Mouse (Mus musculus) layer of hippocampus, postnatal 36 days (tissue): Measurements from ENCODE around the gene Clic6. TPM values are rescaled to one million over a fixed set of nuclear protein-coding genes. Genes with fewer than 3 reads are reported as not detected.
A peak's percentile ranks its signal among the peaks of the same experiment; 100 is the strongest.

ENCODE experiments used
- DNase-seq, 2 experiments: peaks; one replicate each; pipeline ENCODE4 v3.0.0; 2022
- total RNA-seq, 2 experiments: library from RNA; stranded (reverse); gene quantifications; 2 replicates each; pipeline ENCODE4 v1.2.3; 2021

The Clic6 gene
- total RNA-seq = 1 to 10 TPM in 1 of 2 experiments, under 1 TPM in 1; 1.00 to 3.7 TPM

- no peak for DNase-seq
Measured at GRCm38 (mm10) chr16:92485436-92485835, at the start of gene Clic6. Gene Clic6, plus strand, starts transcription at chr16:92485736.

GRCm38 (mm10) chr16:92439775-92440174 is 45.8 kb upstream of the Clic6 start:
- DNase-seq = no peak

DNA sequence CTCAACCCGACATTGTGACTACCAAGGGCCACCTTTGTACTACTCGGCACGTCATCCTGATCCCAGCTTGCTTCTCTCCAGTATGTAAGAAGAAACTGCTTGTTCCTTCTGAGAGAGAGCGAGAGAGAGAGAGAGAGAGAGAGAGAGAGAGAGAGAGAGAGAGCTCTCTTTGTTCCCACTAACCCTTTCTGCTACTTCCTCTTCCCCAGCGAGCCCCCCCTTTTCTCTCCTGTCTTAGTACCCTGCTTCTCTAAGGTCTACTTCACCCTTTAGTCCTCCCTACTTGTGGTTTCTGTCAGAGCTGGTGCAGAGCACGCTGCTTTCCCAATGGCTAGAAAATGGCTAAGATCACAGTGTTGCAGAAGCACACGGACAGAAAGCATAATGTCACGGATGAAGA is 45.3 kb upstream of the Clic6 start:
- DNase-seq = no peak

DNA sequence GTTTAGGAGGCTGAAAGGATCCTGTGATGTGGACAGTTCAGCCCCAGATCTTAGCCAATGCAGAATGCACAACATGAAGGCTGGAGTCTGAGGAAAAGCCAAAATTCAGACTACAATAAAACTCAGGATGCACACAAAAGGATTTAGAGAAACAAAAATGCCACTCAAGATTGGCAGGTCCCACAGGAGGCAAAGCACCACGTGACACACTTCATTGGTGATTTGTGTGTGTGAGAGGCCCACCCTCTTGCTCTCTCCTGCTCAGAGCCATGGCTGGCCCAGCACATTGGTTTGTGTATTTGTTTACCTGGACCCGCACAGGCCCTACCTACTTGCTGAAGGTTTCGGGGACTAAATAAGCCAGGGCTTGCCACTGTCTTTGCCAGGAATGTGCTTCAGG is 44.3 kb upstream of the Clic6 start:
- no peak for DNase-seq

GRCm38 (mm10) chr16:92442150-92442549 is 43.4 kb upstream of the Clic6 start:
- DNase-seq = no peak

DNA sequence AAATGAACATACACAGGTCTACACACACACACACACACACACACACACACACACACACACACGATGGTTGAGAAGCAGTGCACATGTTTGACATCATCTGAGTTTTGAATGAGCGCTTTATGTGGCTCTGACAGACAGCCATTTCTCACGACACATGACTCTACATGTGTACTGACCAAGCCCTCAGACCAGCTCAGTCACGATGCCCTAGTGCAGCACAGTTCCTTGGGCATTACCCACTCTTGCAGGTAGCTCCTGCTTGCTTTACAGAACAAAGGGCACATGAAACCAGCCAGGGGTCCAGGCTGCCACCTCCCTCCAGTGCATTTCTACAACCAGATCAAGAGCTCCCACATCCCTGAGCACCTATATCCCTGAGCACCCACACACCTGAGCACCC is 42.6 kb upstream of the Clic6 start:
- no peak for DNase-seq

- DNase-seq = no peak
Measured at GRCm38 (mm10) chr16:92443644-92444113, 41.9 kb upstream of the Clic6 start.

DNA sequence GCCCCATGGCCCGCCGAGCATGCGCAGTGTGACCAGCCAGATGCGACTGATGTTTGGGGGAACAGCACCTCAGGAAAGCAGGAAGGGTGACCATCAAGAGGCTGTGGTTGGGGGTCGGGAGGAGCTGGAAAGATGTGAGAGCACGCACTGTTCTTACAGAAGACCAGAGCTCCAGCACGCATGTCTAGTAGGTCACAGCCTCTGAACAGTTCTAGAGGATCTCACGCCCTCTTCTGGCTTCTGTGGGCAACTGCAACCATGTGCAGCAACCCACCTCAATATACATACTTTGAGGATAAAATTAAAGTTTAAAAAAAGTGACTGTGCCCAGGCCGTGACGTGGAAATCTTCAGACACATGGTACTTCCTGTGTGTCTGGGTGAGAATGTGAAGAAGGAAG is 40.2 kb upstream of the Clic6 start:
- DNase-seq = no peak

DNA sequence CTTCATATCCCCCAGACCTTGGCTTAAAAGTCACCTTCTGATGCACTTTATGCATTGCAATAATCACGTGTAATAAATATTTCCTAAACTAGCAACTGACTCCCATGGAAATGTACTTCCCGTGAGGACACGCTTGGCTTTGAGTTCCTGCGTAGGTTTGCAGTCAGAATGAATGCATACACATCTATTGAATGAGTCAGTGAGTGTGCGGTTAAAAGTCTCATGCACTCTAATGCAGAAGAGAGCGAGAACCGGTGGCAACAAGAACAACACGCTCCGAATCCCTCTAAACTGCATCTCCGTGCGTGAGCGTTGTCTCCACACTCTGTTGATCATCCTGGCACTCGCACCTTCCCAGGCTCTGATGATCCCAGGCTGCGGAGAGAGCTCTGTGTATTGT is 36.5 kb upstream of the Clic6 start:
- no peak for DNase-seq

GRCm38 (mm10) chr16:92450331-92450730 is 35.2 kb upstream of the Clic6 start:
- no peak for DNase-seq

DNA sequence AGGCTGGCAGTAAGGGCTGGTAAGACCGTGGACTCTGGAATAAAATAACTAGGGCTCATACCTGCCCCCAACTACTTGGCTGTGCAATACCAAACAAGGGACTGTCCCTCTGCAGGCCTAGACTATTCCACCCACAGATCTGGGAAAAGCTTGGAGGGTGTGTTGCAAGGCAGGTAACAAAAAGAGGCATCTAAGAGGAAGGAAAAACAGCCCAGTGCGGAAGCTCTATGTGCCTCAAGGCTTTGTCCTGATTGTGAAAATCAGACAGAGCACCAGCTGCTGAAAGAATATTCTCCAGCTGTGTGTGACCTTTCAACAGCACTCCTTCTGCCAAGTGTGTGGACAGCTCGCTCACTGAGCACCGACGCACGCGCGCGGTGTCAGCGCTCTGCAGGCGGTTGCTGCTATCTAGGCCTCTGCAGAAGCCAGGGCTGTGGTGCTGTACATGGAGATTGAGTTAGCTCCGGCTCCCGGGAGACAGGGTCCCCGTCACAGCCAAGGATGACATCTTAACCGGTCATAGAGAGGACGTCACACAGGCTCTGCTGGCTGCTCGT is 33.9 kb upstream of the Clic6 start:
- no peak for DNase-seq

GRCm38 (mm10) chr16:92452609-92453008 is 32.9 kb upstream of the Clic6 start:
- DNase-seq = no peak

DNA sequence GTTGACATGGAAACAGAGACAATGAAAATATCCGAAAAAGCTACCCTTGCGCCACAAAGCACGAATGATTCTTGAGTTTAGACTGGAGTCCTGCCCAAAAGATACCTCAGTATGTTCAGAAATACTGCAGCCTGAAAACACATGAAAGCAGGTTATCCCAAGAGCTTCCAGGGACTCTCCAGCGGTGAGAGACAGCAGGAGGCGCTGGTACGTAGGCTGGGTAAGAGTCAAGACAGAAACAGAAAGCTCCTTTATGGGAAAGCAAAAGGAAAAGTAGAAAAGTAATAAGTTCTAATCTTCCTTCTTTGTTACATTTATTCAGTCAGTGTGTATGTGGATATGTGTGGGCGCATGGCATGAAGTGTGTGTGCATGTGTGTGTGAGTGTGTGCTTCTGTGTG is 31.5 kb upstream of the Clic6 start:
- no peak for DNase-seq

DNA sequence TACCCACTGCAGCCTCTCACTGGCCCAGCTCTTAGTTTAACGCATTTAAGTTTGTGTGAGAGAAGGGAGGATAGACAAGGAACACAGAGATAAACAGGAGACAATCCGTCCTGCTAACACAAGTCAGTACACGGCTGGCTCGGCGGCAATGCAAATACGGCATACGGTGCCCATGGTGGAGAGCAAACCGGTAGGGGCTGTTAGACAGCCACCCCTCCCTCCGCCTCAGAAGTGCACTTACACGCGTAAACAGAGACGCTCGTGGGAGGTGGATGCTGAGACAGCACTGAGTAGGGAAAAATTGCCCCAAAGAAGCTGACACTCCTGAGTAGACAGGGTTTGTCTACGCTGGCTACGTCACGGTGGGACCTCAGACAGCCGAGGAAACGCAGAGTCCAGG is 31.0 kb upstream of the Clic6 start:
- DNase-seq = no peak

DNA sequence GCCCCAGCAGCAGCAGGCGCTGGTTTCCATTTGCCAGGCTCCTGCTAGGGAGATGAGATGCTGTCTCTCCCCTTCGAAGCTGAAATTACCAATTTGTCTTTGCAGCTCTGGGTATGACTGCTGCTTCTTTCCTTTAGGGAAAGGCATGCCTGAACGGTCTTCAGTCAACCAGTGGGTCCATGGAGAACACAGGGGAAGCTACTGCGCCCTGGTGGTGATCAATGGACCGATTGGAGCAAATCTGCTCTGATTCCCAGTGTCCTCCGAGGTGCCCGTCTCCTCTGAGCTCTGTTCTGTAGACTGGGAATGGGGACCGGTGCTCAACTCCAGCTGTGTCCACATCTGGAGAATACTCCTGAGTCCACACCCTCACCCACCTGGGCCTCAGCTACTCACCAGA is 30.0 kb upstream of the Clic6 start:
- no peak for DNase-seq

- no peak for DNase-seq
Measured at GRCm38 (mm10) chr16:92455969-92456368, 29.6 kb upstream of the Clic6 start.

GRCm38 (mm10) chr16:92457594-92457993 is 27.9 kb upstream of the Clic6 start:
- DNase-seq = peak in 1 of 2 experiments; percentile 46

GRCm38 (mm10) chr16:92461412-92461811 is 24.1 kb upstream of the Clic6 start:
- DNase-seq = no peak

GRCm38 (mm10) chr16:92464390-92464972 is 21.1 kb upstream of the Clic6 start:
- DNase-seq = no peak

DNA sequence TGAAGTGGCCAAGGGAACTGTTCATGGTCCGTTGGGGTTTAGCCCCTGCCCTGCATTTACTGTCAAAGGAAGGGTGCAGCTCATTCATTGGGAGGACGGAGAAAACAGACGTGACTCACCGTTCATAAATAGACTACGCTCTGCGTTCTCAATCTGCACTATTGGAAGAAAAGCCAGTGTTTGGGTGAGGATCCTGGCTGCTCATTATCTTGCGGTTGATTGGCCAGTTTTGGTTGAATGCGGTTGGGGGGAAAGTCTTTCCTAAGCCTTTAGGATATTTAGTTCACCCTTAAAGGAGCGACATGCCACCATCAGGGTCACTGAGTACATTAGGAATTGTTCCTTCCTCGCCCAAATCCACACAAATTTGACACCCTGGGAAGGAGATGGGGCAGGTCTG is 20.3 kb upstream of the Clic6 start:
- no peak for DNase-seq

GRCm38 (mm10) chr16:92465642-92466526 is 19.7 kb upstream of the Clic6 start:
- DNase-seq = peak; percentile 96

- no peak for DNase-seq
Measured at GRCm38 (mm10) chr16:92467041-92467440, 18.5 kb upstream of the Clic6 start.

DNA sequence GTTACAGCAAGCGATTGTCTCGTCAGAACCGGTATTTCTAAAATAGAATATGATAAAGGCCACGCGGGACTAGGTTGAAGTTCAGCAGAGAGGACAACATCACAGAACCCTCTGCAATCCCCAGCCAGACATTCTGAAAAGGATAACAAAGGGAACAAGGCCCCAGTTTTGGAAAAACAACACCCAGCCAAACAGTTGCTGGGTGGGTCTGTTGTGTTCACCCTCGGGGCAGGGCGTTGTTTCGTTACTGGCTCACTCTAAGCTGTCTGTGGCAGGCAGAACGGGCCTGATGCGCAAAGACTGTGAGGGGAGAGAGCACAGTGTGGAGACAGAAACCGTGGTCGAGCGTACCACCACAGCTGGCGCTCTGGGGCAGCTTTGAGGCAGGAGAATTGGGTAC is 17.1 kb upstream of the Clic6 start:
- no peak for DNase-seq

DNA sequence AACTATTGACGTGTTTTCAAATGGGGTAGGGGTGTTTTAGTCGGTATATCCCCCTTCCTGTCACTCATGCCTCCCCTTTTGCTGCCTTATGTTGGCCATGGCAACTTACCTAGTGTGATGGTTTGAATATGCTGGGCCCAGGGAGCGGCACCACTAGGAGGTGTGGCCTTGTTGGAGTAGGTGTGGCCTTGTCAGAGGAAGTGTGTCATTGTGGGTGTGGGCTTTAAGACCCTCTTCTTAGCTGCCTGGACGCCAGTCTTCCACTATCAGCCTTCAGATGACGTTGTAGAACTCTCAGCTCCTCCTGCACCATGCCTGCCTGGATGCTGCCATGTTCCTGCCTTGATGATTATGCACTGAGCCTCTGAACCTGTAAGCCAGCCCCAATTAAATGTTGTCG is 14.8 kb upstream of the Clic6 start, which contains the start of gene Rcan1:
Rcan1 (minus strand) TSS at position 162 of the 400 bp plus-strand sequence.
- no peak for DNase-seq
